Mouse (Mus musculus) intestine, embryonic 15.5 days (tissue): ENCODE data around the gene Isca1. TPM values are rescaled to one million over a fixed set of nuclear protein-coding genes. Genes with fewer than 3 reads are reported as not detected.
"Not testable (repeated sequence)": the region's sequence is repeated elsewhere in the genome, so short reads cannot be mapped to it uniquely, and the experiment has no call there.

Experiments used
- ATAC-seq: fragments of 200-750 bp; cut with Nextera tagmentation; 2 replicates; pipeline ENCODE4 v1.8.0; 2017; ENCODE audit warnings: moderate TSS enrichment, moderate library complexity
- H3K27ac ChIP-seq: fragments of 300-500 bp; sonication (generic); 2 replicates; pipeline ENCODE4 v1.5.1; 2015; ENCODE audit warnings: mild to moderate bottlenecking, inconsistent platforms
- H3K27me3 ChIP-seq: fragments of 300-500 bp; sonication (generic); replicated peaks from 2 replicates; pipeline ENCODE4 v1.6.1; 2015; ENCODE audit warnings: inconsistent platforms
- H3K36me3 ChIP-seq: fragments of 300-500 bp; sonication (generic); 2 replicates; pipeline ENCODE4 v1.6.1; 2015; ENCODE audit warnings: inconsistent platforms
- H3K4me1 ChIP-seq: fragments of 300-500 bp; sonication (generic); replicated peaks from 2 replicates; pipeline ENCODE4 v1.6.1; 2015; ENCODE audit warnings: inconsistent platforms
- H3K4me2 ChIP-seq: fragments of 300-500 bp; sonication (generic); replicated peaks from 2 replicates; pipeline ENCODE4 v1.6.1; 2015; ENCODE audit warnings: mild to moderate bottlenecking, inconsistent platforms
- H3K4me3 ChIP-seq: fragments of 300-500 bp; sonication (generic); replicated peaks from 2 replicates; pipeline ENCODE4 v1.5.1; 2015; ENCODE audit warnings: inconsistent platforms
- H3K9ac ChIP-seq: fragments of 300-500 bp; sonication (generic); 2 replicates; pipeline ENCODE4 v1.6.1; 2015; ENCODE audit warnings: inconsistent platforms
- H3K9me3 ChIP-seq: fragments of 300-500 bp; sonication (generic); 2 replicates; pipeline ENCODE4 v1.6.1; 2016; ENCODE audit warnings: inconsistent platforms
- WGBS: fragments of 180-500 bp; shearing (Covaris S2); methylation state at CpG from one replicate; pipeline ENCODE4 v1.1.7; 2015; 5-methylcytosine and 5-hydroxymethylcytosine counted together
- polyA plus RNA-seq: library from polyadenylated mRNA; unstranded; fragments of >200 nt; fragmentation: Nextera tagmentation; extraction: Ambion mirVana; gene quantifications from 2 replicates; pipeline ENCODE4 v1.2.1, GENCODE M21; 2015

Gene Isca1
- polyA plus RNA-seq, 1 experiment from 2014 or later: 117 TPM

- H3K9me3 ChIP-seq, H3K9ac ChIP-seq, H3K4me2 ChIP-seq, H3K4me1 ChIP-seq, H3K4me3 ChIP-seq, H3K27me3 ChIP-seq, H3K36me3 ChIP-seq, H3K27ac ChIP-seq: not testable (repeated sequence)
- WGBS: 18% methylated on average over 6 of the region's 6 CpGs
- ATAC-seq: peak; percentile 63
Measured at GRCm38 (mm10) chr13:59718857-59719440, 50.7 kb downstream of the Isca1 start.

GRCm38 (mm10) chr13:59713710-59714109, 55.9 kb downstream of the Isca1 start:
- no peak for ATAC-seq
- no peak overlapping the region for H3K27ac ChIP-seq
- 32% methylated on average over 3 of the region's 3 CpGs for WGBS
- no peaks in the 10 kb centered on the region for H3K9me3 ChIP-seq
- no peaks in the 10 kb centered on the region for H3K4me1 ChIP-seq
- no peaks in the 10 kb centered on the region for H3K36me3 ChIP-seq
- no peak overlapping the region for H3K4me3 ChIP-seq
- no peak overlapping the region for H3K9ac ChIP-seq
- no peak overlapping the region for H3K4me2 ChIP-seq
- no peaks in the 10 kb centered on the region; the same call in 1 of the 2 replicates for H3K27me3 ChIP-seq

GRCm38 (mm10) chr13:59711984-59712383, 57.6 kb downstream of the Isca1 start, which contains the start of gene Spata31d1b:
Gene Spata31d1b (plus strand): TSS chr13:59712284.
- not testable (repeated sequence) for ATAC-seq

GRCm38 (mm10) chr13:59710230-59710629, 59.4 kb downstream of the Isca1 start, which contains the start of gene Spata31d1a:
Gene Spata31d1a (minus strand): TSS chr13:59710330.
- Histone ChIP-seq H3K9ac (no peak within 1 kb of the TSS), H3K36me3 (no peaks in the 10 kb centered on the region), H3K27ac (no peak within 1 kb of the TSS), H3K4me3 (no peak within 1 kb of the TSS), H3K9me3 (no peaks in the 10 kb centered on the region), H3K4me1 (no peaks in the 10 kb centered on the region), H3K27me3 (no peaks in the 10 kb centered on the region; the same call in 1 of the 2 replicates), H3K4me2 (no peak within 1 kb of the TSS)
- ATAC-seq: no peak
- WGBS: 87% methylated on average over 15 of the region's 15 CpGs

More at GRCm38 (mm10) chr13:59711984-59712383, 57.6 kb downstream of the Isca1 start, which contains the start of gene Spata31d1b:
- H3K9me3 ChIP-seq, H3K4me1 ChIP-seq, H3K27ac ChIP-seq, H3K4me3 ChIP-seq, H3K27me3 ChIP-seq, H3K9ac ChIP-seq, H3K4me2 ChIP-seq, H3K36me3 ChIP-seq: not testable (repeated sequence)
- WGBS: 68% methylated on average over 3 of the region's 3 CpGs

Other genes starting within 250 kb of the Isca1 start
- gene Agtpbp1, start 184.6 kb downstream of the Isca1 start, polyA plus RNA-seq: 15.7 and 15.8 TPM in 2 replicates
- 67.4 and 70.6 TPM in 2 replicates for gene Naa35, start 184.6 kb downstream of the Isca1 start, polyA plus RNA-seq
- 81.8 and 86.9 TPM in 2 replicates for gene Golm1, start 94.0 kb downstream of the Isca1 start, polyA plus RNA-seq
- not detected in 2 replicates for gene 4921517D22Rik, start 75.7 kb downstream of the Isca1 start, polyA plus RNA-seq
- 0.03 TPM in 1 of 2 replicates, not detected in the other for gene Spata31d1a, start 59.5 kb downstream of the Isca1 start, polyA plus RNA-seq
- gene Spata31d1b, start 57.5 kb downstream of the Isca1 start, polyA plus RNA-seq: not detected in 2 replicates
- gene Spata31d1d, start 38.1 kb downstream of the Isca1 start, polyA plus RNA-seq: not detected in 2 replicates
- not detected in 2 replicates for gene 1700014D04Rik, start 23.1 kb downstream of the Isca1 start, polyA plus RNA-seq
- gene Gm49354, start 12.4 kb upstream of the Isca1 start, polyA plus RNA-seq: not detected in 2 replicates
- 41.7 and 43.6 TPM in 2 replicates for gene Tut7, start 53.3 kb upstream of the Isca1 start, polyA plus RNA-seq